Mouse (Mus musculus) midbrain, postnatal 0 days (tissue): ENCODE data around the gene Zfp866. TPM values are rescaled to one million over a fixed set of nuclear protein-coding genes. Genes with fewer than 3 reads are reported as not detected.
A peak's percentile ranks its signal among the peaks of the same experiment; 100 is the strongest.

ENCODE experiments used
- ATAC-seq: fragments of 200-750 bp; cut with Nextera tagmentation; 2 replicates; pipeline ENCODE4 v1.8.0; 2017; ENCODE audit warnings: moderate number of reproducible peaks, mild to moderate bottlenecking, moderate TSS enrichment, moderate library complexity; ENCODE audit not compliant: low FRiP score
- DNase-seq: peaks from one replicate; pipeline ENCODE4 v3.0.0-alpha.2; 2015; ENCODE audit warnings: low spot score
- H3K27ac ChIP-seq: fragments of 300-500 bp; sonication (generic); 2 replicates; pipeline ENCODE4 v1.5.1; 2014; ENCODE audit warnings: low read depth, mild to moderate bottlenecking, low read length, mixed read lengths
- H3K27me3 ChIP-seq: fragments of 300-500 bp; sonication (generic); 2 replicates; pipeline ENCODE4 v1.6.1; 2014; ENCODE audit warnings: low read length, control low read depth, mixed read lengths; ENCODE audit not compliant: insufficient read depth
- H3K36me3 ChIP-seq: fragments of 300-500 bp; sonication (generic); 2 replicates; pipeline ENCODE4 v1.6.1; 2014; ENCODE audit warnings: low read length, control low read depth, mixed read lengths; ENCODE audit not compliant: insufficient read depth
- H3K4me1 ChIP-seq: fragments of 300-500 bp; sonication (generic); 2 replicates; pipeline ENCODE4 v1.6.1; 2014; ENCODE audit warnings: mild to moderate bottlenecking, control low read depth, antibody characterized with exemption, low read length, mixed read lengths; ENCODE audit not compliant: insufficient read depth
- H3K4me2 ChIP-seq: fragments of 300-500 bp; sonication (generic); 2 replicates; pipeline ENCODE4 v1.6.1; 2014; ENCODE audit warnings: low read depth, mild to moderate bottlenecking, low read length, mixed read lengths; ENCODE audit not compliant: poor library complexity, severe bottlenecking
- H3K4me3 ChIP-seq: fragments of 300-500 bp; sonication (generic); 2 replicates; pipeline ENCODE4 v1.5.1; 2014; ENCODE audit warnings: low read depth, mild to moderate bottlenecking, low read length, moderate library complexity
- H3K9ac ChIP-seq: fragments of 300-500 bp; sonication (generic); replicated peaks from 2 replicates; pipeline ENCODE4 v1.6.1; 2014; ENCODE audit warnings: mild to moderate bottlenecking, low read length, moderate library complexity, mixed read lengths; ENCODE audit not compliant: poor library complexity, severe bottlenecking
- H3K9me3 ChIP-seq: fragments of 300-500 bp; sonication (generic); 2 replicates; pipeline ENCODE4 v1.6.1; 2016; ENCODE audit warnings: low read length, control low read depth
- CTCF ChIP-seq: IDR thresholded peaks from 2 replicates; pipeline ENCODE4 v1.5.1; 2016; ENCODE audit warnings: antibody characterized with exemption, mild to moderate bottlenecking
- WGBS: fragments of 180-500 bp; shearing (Covaris S2); extraction: QIAGEN DNeasy Blood & Tissue Kit; methylation state at CpG from one replicate; pipeline ENCODE4 v1.1.7; 2014; 5-methylcytosine and 5-hydroxymethylcytosine counted together
- polyA plus RNA-seq: library from polyadenylated mRNA; unstranded; fragments of >200 nt; fragmentation: Nextera tagmentation; extraction: Ambion mirVana; gene quantifications from 2 replicates; pipeline ENCODE4 v1.2.1, GENCODE M21; 2015
- total RNA-seq: library from RNA; depleted of rRNA; stranded (reverse); fragments of >200 nt; gene quantifications from 2 replicates; pipeline ENCODE4 v1.2.3, GENCODE M21; 2014

The Zfp866 gene
- total and polyA plus RNA-seq, 2 experiments from 2014 or later, result 19.2 to 44.7 TPM

DNA sequence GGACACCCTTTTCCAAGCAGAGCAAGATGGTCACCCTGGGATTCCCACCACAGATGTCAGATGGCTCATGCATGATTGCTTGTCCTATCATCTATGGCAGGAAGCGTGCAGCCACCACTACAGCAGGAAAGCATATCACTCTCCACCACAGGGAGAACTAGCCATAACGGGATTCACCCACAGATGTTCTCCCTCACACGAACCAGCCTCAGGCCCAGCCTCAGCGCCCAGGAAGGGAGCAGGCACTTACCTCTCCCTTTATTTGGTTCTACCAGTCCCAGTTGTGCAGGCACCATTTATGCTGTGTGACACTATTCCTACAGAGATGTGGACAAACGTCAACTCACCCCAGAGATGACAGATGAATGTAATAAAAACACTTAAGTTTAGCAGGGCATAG lies 1.9 kb downstream of the Zfp866 start:
- Histone ChIP-seq H3K27ac (no peak overlapping the region), H3K27me3 (no peaks in the 10 kb centered on the region), H3K36me3 (0 out of 2 replicates have a peak, but pooled peaks cover 7% of the 10 kb centered on the region), H3K9ac (no peak overlapping the region), H3K9me3 (no peaks in the 10 kb centered on the region), H3K4me2 (no peak overlapping the region), H3K4me3 (no peak overlapping the region), H3K4me1 (peaks cover 4% of the 10 kb centered on the region; the same call in 1 of the 2 replicates)
- ATAC-seq, result no peak
- DNase-seq, result no peak
- 87% methylated on average over 5 of the region's 5 CpGs for WGBS
- no peak for TF ChIP-seq CTCF

DNA sequence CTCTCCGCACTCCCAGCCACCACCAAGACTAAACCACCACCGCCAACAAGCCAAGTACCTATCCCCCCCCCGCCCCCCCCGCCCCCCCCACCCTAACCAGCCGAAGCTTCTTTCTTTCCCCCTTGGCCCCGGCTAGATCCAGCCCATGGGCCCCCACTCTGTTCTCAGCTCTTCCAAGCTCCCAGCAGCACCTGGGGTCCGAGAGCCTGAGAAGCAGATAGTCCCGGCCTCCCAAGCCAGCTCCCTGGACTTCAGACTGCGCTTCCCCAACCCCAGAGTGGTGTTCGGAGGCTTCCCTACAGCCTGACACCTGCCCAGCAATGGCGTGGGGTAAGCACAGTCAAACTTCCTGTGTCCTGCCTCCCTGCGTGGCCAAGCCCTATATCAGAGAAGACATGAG lies 13.9 kb downstream of the Zfp866 start:
- H3K4me1 ChIP-seq, result peaks cover 7% of the 10 kb centered on the region; the same call in 1 of the 2 replicates
- H3K36me3 ChIP-seq, result no peaks in the 10 kb centered on the region
- TF ChIP-seq CTCF, result no peak
- no peaks in the 10 kb centered on the region for H3K27me3 ChIP-seq
- no peak overlapping the region for H3K27ac ChIP-seq
- no peak overlapping the region for H3K4me3 ChIP-seq
- WGBS, result 69% methylated on average over 11 of the region's 12 CpGs
- H3K9ac ChIP-seq, result no peak overlapping the region
- ATAC-seq (no peak), DNase-seq (no peak)
- H3K9me3 ChIP-seq, result no peaks in the 10 kb centered on the region
- no peak overlapping the region for H3K4me2 ChIP-seq

DNA sequence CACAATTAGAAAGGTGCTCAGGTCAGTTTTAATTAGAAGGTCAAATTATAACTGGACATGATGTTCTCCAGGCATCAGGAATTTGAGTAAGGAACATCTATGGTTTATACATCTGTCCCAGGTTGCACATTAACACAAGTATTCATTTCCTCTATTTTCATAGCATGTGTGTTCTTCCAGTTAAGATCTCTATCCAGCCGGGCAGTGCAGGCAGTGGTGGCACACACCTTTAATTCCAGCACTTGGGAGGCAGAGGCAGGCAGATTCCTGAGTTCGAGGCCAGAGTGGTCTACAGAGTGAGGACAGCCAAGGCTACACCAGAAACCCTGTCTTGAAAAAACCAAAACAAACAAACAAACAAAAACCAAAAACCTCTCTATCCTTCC lies 15.8 kb downstream of the Zfp866 start:
- peak overlapping the region; percentile 41 for H3K4me2 ChIP-seq
- no peaks in the 10 kb centered on the region for H3K9me3 ChIP-seq
- peak overlapping the region; percentile 99 for H3K27ac ChIP-seq
- no peaks in the 10 kb centered on the region for H3K36me3 ChIP-seq
- 58% methylated on average over 2 of the region's 2 CpGs for WGBS
- H3K27me3 ChIP-seq, result no peaks in the 10 kb centered on the region
- H3K9ac ChIP-seq, result no peak overlapping the region
- ATAC-seq (no peak; the same call in 1 of the 2 replicates), DNase-seq (no peak)
- H3K4me1 ChIP-seq, result peaks cover 12% of the 10 kb centered on the region; the same call in 1 of the 2 replicates
- no peak for TF ChIP-seq CTCF
- H3K4me3 ChIP-seq, result peak overlapping the region; percentile 76; the same call in 1 of the 2 replicates

DNA sequence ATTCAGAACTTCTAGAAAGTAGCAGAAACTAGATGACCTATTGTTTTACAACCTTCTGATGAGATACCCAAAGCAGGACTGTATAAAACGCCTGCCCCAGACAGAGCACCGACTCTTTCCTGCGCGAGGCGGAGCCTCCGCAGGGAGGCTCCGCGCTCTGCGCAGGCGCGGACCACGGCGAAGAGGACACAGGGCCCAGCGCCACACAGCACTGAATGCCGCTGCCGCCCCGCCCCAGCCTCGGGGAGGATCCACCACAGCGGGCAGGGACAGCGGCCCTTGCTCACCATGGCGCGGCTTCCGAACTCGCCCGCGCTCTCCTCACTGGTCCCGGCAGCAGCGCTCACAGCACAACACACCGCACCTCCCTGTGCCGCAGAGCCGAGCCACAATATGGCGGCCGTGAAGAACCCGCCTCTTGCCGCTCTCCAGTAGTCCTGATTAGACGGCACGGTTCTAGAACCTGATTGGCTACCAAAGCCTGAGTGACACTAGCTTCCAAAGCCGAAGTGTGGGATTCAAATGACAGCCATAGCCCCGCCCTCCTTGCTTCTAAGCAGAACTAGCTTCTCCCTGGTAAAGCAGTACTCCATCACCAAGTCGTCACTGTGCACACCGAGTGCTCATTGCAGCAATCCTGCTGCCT lies 16.4 kb downstream of the Zfp866 start, which contains the start of gene Gm20422:
Gene Gm20422 (minus strand): TSS at position 384 of the 646 bp plus-strand sequence.
- H3K27ac ChIP-seq, result peak within 1 kb of the TSS; percentile 99
- TF ChIP-seq CTCF, result peak; percentile 17
- H3K4me1 ChIP-seq, result peaks cover 12% of the 10 kb centered on the region; the same call in 1 of the 2 replicates
- peak; percentile 99 for DNase-seq
- H3K36me3 ChIP-seq, result no peaks in the 10 kb centered on the region
- H3K9ac ChIP-seq, result peak within 1 kb of the TSS; percentile 93
- peak within 1 kb of the TSS; percentile 76 for H3K4me3 ChIP-seq
- H3K4me2 ChIP-seq, result peak within 1 kb of the TSS; percentile 63
- H3K9me3 ChIP-seq, result no peaks in the 10 kb centered on the region
- no peaks in the 10 kb centered on the region for H3K27me3 ChIP-seq
- under 1% methylated on average over 41 of the region's 41 CpGs for WGBS
- ATAC-seq, result peak; percentile 99

DNA sequence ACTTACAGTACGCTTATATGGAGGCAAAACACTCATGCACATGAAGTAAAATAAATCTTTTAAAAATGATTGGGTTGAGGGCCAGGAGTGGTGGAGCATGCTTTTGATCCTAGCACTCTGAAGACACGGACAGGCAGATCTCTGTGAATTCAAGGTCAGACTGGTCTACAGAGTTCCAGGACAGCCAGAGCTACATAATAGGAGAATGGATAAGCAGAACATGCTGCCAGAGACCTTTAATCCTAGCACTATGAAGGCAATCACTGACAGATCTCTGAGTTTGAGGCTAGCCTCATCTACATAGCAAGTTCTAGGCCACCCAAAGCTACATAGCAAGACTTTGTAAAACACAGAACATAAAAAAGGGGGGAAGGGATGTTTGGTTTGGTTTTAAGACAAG lies 18.9 kb downstream of the Zfp866 start:
- H3K9me3 ChIP-seq, result no peaks in the 10 kb centered on the region
- TF ChIP-seq CTCF, result no peak
- no peak for DNase-seq
- WGBS, result 77% methylated on average over 2 of the region's 2 CpGs
- no peak overlapping the region for H3K27ac ChIP-seq
- H3K4me3 ChIP-seq, result no peak overlapping the region
- H3K4me1 ChIP-seq, result peaks cover 12% of the 10 kb centered on the region; the same call in 1 of the 2 replicates
- H3K4me2 ChIP-seq, result no peak overlapping the region
- H3K9ac ChIP-seq, result no peak overlapping the region
- no peak for ATAC-seq
- no peaks in the 10 kb centered on the region for H3K27me3 ChIP-seq
- H3K36me3 ChIP-seq, result peaks cover 12% of the 10 kb centered on the region

DNA sequence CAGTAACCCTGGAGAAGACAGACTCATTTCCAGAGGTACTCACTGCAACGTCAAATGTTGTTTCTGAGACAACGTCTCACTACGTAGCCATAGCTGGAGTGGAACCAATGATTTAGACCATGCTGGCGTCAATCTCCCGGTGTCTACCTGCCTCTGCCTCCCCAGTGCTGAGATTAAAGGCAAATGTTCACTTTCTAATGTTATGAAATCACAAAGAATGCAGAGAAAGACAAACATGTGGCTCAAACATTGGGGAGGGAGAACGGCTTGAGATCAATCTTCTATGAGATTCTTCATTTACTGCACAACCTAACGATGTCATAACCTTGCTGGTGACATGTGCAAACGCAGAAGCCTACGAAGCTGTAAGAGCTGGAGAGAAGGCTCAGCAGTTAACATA lies 19.8 kb downstream of the Zfp866 start:
- 88% methylated on average over 9 of the region's 9 CpGs for WGBS
- no peak for ATAC-seq
- Histone ChIP-seq H3K36me3 (peaks cover 18% of the 10 kb centered on the region), H3K4me1 (peaks cover 12% of the 10 kb centered on the region; the same call in 1 of the 2 replicates), H3K27ac (no peak overlapping the region), H3K9me3 (0 out of 2 replicates have a peak, but pooled peaks cover 2% of the 10 kb centered on the region), H3K4me2 (no peak overlapping the region), H3K4me3 (no peak overlapping the region), H3K27me3 (no peaks in the 10 kb centered on the region), H3K9ac (no peak overlapping the region)
- DNase-seq, result no peak
- TF ChIP-seq CTCF, result no peak
